Mouse (Mus musculus): ENCODE data around the gene Tymp.

- TF ChIP-seq POLR2A (IDR thresholded peaks at IDR 0.05; ENCODE audit: low read depth, low read length), result no peak
- TF ChIP-seq CTCF (IDR thresholded peaks at IDR 0.05; ENCODE audit: extremely low read depth, insufficient read depth, insufficient read length, insufficient replicate concordance), result no peak
These were observed 2.6 kb upstream of the Tymp start for GRCm38 (mm10) chr15:89379429-89379828.
